Mouse (Mus musculus): ENCODE measurements around the gene Frmpd1. TPM values are rescaled to one million over a fixed set of nuclear protein-coding genes. Genes with fewer than 3 reads are reported as not detected.

Gene Frmpd1
- total RNA-seq, 2 experiments from 2014 or later, result not detected

GRCm38 (mm10) chr4:45238260-45238659, 53.6 kb downstream of the Frmpd1 start:
- no peak for DNase-seq (ENCODE audit: low spot score)

DNA sequence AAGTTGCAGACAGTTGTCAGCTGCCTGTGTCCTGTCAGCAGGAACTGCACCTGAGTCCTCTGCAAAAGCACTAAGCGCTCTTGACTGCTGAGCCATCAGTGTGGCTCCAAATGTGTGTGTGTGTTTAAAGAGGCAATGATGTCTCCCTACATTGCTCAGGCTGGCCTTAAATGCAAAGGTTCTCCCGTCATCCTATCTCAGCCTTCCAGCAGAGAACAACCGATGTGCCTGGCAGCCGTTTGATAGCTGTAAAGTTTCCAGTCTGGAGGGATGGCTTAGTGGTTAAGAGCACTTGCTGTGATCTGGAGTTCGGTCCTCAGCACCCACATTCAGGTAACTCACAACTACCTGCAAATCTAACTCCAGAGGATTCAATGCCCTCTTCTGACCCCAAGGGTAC, 56.7 kb downstream of the Frmpd1 start:
- no peak for DNase-seq (ENCODE audit: low spot score)

- DNase-seq (ENCODE audit: low spot score), result no peak
These were observed 57.5 kb downstream of the Frmpd1 start for GRCm38 (mm10) chr4:45242163-45242562.

DNA sequence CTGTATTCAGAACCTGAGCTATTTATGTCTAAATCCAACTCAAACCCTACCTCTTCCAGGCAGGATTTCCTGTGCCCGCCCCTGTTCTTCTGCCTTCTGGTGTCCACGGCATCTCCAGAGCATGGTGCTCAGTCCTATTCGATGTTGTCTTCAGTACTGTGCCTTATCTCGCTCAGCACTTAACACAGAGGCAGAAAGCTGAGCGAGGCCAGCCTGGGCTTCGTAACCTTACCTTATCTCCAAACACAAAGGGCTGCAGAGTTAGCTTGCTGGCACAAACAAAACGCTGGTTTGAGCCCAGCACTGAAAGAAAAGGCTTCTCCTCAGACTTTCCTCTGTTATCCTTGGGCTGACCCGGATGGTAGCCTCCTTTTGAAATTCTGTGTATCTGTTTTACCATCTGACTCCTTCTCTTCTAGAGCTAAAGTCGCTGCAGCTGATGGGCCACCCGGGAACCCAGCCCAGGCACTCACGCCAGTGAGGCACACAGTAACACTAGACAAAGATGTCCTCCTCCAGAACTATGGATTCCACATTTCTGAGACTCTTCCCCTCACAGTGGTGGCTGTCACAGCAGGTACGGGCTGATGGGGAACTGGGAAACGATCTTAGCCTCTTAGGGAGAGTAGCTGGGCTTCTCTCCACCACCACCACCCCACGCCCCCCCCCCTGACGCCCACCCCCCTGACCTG, 58.7 kb downstream of the Frmpd1 start:
- no peak for DNase-seq (ENCODE audit: low spot score)

- DNase-seq (ENCODE audit: low spot score), result no peak
These were observed 66.6 kb downstream of the Frmpd1 start for GRCm38 (mm10) chr4:45251265-45251664.

DNA sequence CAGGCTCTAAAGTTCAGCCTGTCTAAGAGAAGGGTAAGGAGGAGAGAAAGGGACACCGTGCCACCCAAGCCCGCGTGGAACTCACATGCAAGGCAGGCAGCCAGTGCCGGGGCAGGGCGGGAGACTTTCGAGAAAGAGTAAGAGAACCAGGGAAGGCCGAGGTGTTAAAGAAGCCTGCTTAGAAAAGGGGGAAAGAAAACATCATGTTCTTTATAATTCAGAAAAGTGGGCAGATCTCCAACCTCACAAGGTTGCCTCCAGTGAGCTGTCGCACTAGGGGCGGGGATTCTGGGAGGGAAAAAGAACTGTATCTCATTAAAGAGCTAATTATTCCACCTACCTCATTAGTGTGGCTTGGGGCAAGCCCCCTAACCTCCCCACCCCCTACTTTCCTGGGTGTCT, 68.2 kb downstream of the Frmpd1 start:
- no peak for DNase-seq (ENCODE audit: low spot score)

DNA sequence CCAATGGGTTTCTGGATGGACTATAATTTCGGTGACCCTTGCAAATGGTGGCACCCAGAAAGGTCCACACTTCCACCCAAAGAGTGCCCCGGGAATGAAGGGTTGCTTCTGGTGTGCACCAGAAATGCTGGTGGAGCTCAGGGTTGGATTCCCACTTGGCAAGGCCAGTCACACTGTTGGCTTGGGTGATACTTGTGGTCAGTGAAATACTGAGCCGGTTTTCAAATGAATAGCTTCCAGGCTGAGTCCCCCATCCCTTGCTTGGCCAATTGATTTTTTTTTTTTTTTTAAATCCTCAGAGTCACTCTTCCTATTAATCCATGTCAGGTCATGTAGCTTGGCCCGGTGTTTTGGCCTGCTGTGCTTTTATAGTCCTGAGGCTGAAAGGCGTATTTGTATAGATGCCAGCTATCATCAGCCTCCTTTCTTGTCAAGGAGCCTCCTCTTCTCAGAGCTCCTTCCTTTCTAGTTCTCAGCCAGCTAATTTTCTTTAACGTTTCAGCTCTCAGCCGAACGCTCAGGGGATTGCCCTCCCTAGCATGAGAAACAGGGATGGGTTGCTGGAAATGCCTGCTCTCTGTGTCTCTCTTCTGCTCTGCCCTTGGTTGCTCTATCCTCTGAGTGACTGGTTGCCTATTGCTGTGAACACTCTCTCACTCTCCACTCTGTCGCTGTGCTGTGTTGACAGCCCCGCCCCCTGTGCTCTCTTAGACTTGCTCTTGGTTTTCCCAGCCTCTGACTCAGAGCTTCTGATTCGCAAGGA, 69.3 kb downstream of the Frmpd1 start:
- no peak for DNase-seq (ENCODE audit: low spot score)

GRCm38 (mm10) chr4:45259232-45259832, 74.7 kb downstream of the Frmpd1 start:
- no peak for DNase-seq (ENCODE audit: low spot score)

DNA sequence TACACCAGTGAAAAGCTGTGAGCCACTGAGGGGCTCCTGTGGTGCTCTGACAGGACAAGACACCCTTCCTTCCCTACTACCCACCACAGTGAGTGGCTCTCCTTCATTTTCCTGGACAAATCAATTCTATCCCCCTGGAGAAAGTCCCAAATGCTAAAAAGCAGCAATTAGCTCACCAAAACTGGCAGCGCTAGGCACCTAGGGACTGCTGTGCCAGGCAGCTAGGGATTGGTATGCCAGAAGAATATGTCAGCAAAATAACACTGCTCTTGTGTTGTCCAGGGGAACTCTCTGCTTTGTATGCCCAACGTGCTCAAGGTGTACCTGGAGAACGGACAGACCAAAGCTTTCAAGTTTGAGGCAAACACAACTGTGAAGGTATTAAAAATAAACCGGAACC, 76.9 kb downstream of the Frmpd1 start:
- no peak for DNase-seq (ENCODE audit: low spot score)

DNA sequence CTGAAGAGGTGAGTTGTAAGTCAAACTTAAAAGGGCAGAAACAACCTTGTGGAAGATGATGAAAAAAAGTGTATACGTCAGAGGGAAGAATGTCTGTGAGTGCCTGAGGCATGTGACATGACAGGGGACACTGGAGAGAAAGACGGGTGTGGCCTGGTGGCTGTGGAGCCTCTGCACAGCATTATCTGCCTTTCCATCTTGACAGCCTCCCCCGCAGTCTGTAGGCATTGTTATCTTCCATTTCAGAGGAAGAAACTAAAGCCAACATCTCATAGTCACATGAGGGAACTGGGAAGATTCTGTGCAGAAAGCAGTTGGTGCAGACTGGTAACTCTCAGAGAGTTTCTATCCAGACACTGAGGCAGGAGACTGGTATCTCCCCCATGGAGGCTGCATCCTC, 83.2 kb downstream of the Frmpd1 start:
- DNase-seq (ENCODE audit: low spot score), result no peak

DNA sequence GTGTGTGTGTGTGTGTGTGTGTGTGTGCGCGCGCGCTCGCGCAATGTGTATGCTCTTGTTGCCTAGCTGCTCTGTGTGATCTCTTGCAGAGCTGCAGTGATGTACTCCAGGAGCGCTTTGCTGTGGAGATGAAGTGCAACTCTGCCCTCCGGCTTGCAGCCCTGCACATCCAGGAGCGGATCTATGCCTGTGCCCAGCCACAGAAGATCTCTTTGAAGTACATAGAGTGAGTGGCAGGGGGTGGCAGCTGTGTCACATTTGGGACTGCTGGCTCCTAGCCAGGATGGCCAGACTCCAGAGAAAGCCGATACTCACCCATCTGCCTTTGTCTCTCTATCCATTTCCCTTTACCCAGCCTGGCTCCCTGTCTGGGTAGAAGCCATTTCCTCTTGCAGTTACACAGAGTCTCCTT, 86.4 kb downstream of the Frmpd1 start:
- DNase-seq (ENCODE audit: low spot score), result no peak

DNA sequence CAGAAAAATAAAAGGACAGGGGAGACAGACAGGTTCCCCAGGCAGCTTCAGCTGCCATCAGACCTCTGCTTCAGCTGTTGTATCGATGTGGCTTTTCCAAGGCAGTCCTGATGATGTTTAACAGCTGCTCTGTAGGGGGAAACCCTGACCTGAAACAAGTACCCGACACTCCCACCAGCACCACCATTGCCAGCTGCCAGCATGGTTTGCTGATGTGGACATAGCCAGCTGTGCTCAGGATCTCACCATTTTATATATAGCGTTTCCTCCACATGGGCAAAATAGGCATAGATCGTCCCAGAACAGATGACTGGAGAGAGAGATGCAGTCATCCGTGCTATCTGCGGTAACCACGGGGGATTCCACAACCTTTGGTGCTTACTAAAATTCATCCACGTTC, 91.1 kb downstream of the Frmpd1 start:
- no peak for DNase-seq (ENCODE audit: low spot score)

GRCm38 (mm10) chr4:45279292-45279691, 94.6 kb downstream of the Frmpd1 start:
- no peak for DNase-seq (ENCODE audit: low spot score)

DNA sequence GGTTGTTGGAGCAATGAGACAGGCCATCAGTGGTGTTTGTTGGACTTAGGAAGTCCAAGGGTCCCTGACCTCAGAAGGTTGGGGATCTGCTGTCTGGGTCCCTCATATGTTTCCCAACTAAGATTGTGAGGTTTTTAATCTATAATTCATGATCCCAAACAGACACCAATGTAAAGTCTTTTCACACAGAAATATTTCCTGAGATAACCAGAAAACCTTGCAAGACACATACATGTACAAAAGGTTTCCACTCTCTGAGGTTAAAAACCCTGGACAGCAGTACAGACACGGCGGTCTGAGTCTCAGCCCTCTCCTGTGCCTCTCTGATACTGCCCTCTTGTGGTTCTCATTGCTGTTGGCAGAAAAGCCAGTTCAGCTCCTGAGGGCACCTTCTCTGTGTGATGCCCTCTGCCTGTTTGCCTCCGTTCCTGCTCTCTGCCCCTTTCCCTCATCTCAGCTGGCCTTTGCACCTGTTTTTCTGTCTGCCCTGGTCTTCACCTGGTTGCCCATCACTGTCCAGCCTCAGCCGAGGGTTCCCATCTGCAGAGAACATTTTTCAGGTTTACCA, 95.4 kb downstream of the Frmpd1 start:
- DNase-seq (ENCODE audit: low spot score), result peak; percentile 65

GRCm38 (mm10) chr4:45286318-45286717, 101.6 kb downstream of the Frmpd1 start:
- DNase-seq (ENCODE audit: low spot score), result no peak

DNA sequence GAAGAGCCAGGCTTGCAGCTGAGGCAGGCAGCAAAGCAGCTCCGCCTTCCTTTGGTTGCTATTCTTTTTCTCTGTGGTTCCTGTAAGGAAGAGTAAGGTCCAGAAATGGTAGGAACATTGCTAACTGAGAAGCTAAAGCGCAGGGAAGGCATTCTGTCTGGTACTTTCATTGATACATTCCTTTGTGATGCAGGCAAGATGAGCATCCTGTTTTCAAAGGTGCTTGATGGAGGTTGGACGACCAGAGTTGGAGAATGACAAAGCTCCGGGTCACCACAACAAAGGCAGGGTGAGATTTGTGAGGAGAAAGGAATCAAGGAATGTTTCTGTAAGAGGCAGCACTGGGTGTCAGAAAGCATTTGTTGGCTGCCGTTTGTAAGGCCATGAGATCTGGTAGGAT, 103.2 kb downstream of the Frmpd1 start:
- no peak for DNase-seq (ENCODE audit: low spot score)

DNA sequence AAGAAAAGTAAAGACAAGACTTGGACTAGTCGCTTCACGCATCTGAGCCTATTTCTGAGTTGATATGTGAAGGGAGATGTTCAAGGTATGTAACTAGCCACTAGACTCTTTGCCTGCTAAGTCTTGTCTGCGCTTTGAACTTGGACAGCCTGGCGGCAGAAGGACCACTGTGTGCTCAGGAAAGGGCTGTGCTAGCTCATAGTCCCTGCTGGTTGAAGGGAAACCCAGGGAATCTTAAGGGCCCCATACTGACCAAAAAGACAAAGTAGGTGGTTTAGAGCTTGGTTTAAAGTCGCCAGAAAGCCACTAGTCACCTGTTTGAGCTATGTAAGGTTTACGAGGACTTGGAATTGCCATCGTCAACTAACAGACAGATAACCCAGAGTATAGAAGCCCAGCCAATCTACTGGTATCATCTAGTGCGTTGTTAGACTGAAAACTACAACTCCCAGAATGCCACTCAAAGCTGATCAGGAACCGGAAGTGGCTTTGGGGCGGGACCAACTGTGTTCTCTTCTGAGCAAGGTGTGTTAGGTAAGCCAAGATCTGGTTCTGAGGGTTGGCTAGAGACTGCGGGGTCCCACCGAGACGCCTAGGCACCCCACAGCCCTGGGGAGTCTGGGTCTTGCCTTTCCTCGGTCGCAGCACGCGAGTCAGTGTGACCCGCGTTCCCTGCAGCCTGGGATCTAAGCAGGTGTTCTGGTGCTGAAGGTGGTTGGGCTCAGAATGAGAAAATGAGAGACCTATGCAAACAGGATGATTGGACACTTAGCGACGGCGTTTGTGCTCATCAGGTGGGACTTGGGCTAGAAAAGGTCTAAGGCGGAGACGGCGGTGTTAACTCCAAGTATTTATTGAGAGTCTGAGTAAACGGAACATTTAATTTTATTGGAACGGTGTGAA, 112.2 kb downstream of the Frmpd1 start, which contains the start of gene Trmt10b:
Trmt10b (plus strand) TSS at position 466 of the 903 bp plus-strand sequence.
- peak; percentile 77 for DNase-seq (ENCODE audit: low spot score)

DNA sequence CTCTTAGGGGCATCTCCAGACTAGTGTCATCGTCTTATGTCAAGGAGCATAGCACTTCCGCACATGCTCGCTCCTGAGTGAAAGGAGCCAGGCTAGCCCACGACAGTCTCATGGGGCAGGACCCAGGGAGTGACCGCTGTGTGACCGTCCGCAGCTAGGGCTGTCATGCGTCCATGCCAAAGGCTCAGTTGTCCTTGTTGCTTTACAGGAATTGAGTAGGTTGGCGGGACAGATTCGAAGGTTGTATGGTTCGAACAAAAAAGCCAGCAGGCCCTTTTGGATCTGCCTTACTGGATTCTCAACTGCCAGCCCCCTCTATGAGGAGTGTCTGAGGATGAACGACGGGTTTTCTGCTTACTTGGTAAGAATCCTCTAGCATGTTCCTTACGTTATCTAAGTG, 120.9 kb downstream of the Frmpd1 start:
- no peak for DNase-seq (ENCODE audit: low spot score)

DNA sequence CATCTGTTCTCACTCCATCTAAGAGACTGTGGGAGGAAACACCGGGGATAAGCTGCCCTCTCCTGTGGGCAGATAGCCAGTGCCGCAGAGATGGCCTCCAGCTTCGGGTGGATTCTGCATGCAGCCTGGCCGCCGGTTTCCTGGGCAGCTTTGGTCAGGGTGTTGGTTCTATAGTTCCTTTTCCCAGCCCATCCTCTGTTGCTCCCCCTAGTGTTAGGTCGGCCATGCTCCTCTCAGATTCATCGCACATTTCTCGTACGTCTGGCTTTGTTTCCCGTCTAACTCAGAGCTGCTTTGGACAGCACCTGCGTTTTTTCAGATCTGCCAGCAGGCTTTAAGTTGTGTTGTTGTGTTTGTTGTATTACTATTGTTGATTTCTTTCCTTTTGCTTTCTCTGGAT, 123.4 kb downstream of the Frmpd1 start:
- DNase-seq (ENCODE audit: low spot score), result no peak

DNA sequence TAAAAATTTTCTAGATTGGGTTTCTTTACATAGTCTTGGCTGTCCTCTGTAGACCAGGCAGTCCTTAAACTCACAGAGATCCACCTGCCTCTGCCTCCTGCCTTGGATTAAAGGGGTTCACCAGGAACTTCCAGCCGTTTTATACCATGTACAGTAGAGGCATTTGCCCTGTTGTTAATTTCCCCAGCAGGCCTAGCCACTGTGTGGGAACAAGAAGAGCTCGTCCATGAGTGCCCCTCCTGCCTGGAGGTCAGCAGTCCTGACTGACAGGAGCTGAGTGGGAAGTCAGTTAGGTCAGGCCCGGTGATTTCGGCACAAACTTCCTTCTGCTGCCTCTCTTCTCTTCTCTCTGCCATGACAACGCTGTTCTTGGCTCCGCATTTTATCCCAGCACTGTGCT, 123.9 kb downstream of the Frmpd1 start:
- no peak for DNase-seq (ENCODE audit: low spot score)

GRCm38 (mm10) chr4:45311056-45311455, 126.4 kb downstream of the Frmpd1 start:
- no peak for DNase-seq (ENCODE audit: low spot score)
